Mouse (Mus musculus) yolk sac, embryonic 10.5 days (tissue): Measurements from ENCODE around the gene Wasf1.

Source experiments
- DNase-seq: peaks from one replicate; pipeline ENCODE4 v3.0.0-alpha.2; 2017; ENCODE audit warnings: low spot score

Gene Wasf1

DNA sequence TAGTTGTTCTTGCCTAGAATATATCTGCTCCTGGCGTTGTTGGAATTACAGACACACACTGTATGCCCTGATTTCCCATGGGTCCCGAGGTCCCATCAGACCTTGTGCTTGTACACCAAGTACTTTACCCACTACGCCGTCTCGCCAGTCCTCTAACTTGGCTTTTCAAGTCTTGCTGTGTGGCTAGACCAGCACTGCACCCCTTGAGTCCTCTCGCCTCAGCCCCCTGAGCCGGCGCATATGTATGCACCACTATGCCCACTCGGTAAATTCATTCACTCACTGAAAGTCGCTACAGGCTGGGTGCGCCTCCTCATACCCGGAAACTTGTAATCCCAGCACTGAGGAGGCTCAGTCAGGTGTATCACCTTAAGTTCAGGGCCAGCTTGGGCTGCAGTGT, 12.5 kb downstream of the Wasf1 start:
- DNase-seq = no peak

DNA sequence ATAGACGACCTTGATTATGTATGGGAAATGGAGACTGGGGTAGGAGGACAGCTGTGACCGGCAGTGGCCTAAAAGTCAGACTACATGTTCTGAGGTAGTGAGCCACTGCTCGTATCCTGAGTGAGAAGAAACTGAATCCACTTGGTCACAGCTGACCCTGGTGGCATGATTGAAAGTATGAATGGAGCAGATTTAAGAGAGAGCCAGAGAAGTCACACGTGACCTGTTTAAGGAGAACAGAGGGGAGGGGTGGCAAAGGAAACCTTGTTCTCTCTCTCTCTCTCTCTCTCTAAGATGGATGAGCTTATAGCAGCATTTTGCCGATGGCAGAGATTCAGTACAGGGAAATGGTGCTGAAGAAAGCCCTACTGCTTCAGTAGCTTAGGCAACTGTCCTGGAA, 13.4 kb downstream of the Wasf1 start:
- DNase-seq = no peak

DNA sequence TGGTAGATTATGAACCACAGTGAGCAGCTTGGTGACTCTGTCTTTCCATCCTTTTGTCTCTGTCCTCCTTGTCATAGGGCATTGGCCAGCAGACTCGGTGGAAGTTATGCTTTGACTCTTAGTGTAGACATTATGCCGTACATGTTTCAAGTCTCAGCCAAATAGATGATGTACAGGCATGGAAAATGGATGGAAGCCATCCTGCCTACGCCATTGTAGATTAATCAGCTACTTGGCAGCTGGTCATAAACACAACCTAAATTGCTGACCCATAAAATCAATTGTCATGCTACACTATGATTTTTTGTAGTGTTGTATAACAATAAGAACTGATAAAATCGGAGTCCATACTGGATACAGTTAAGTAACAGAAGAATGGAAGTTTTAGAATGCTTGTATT, 18.5 kb downstream of the Wasf1 start:
- DNase-seq = no peak

- no peak for DNase-seq
Measured at GRCm38 (mm10) chr10:40906131-40906530, 22.9 kb downstream of the Wasf1 start.

DNA sequence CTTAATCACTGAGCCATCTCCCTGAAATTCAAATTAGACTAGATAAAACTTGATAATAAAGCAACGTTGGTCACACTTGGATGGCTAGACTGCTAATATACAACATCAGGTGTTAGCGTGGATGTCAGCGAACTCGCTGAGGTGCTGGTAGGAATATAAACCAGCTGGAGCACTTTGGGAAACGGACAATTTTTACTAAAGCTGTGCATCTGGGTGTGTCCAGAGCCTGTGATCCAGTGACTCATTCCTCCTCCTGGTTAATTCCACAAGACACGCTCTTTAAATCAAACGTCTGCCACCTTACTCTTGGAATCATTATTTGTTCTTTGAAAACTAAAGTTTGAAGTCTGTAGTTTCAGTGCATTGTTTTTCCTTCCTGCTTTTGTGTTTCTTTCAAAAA, 23.5 kb downstream of the Wasf1 start:
- DNase-seq = no peak

DNA sequence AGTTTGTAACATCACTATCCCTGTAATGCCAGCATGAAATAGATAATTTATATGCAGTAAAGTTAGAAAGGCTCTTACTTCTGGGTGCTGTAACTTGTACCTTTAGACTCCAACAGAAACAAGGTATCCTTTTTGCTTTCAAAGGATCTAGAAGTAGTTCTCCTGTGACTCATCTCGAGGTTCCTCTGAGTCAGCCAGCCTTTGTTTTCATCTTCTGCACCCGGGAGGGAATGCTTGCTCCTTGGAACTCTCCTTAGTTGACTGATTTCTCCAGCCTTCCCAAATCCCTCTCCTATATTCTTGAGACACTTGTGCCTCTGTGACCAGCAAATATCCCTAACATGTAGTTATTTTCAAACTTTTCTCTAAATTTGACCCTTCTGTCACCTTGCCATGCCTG, 25.3 kb downstream of the Wasf1 start:
- no peak for DNase-seq

DNA sequence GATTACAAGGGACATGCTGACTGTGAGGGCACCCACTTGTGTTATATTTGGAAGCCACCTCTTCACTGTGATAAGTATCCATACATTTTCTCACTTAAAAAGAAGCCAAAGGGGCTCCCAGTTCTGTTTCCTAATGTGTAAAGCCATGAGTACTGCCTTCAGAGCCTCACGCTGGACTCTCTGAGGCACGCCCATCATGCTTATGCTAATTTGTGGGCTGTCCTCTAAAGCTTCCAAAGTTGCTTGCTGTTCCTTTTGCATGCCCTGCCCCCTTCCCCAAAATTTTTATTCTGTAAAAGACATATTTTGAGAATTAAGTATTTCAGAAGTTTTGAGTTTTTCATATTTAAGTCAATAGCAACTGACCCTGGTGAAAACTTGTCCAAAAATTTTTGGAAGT, 27.5 kb downstream of the Wasf1 start:
- DNase-seq = no peak

DNA sequence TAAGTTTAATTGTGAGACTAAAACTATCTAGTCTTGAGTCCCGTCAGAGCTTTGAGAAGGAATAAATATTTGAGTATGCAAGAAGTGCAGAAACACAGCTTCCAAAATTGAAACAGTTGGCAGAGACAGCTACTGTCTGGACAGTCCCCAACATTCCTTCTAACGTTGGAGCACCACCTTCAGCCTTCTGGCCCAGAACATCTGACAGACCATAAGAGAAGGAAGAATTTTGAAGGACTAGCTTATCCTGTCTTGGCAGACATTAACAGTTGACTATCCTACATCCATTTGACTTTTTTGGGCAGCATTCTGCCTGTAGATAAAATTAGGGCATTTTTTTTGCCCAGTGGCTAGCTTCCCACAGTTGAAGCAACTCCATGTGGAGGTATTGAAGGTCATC, 32.0 kb downstream of the Wasf1 start:
- no peak for DNase-seq

GRCm38 (mm10) chr10:40918669-40919440, 35.6 kb downstream of the Wasf1 start:
- no peak for DNase-seq

DNA sequence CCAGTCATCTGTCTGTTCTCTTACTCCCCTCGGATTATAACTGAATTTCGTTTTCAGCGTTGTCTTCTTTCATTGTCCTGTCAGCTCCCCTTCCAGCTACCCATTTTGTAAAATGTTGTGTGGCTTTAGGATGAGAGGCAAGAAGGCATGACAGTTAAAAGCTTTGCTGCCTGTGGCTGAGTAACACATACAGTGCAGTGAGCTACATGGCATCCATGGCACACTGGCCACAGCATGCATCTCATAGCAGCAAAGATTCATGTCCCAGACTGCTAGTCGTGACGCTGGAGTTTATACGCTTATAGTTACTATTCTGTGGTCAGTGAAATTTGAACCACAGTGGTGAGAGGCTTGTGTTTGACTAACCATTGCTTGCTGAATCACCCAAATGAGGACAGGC, 36.2 kb downstream of the Wasf1 start:
- DNase-seq = no peak

- no peak for DNase-seq
Measured at GRCm38 (mm10) chr10:40932995-40933394, 49.7 kb downstream of the Wasf1 start.

GRCm38 (mm10) chr10:40936160-40936726, 53.0 kb downstream of the Wasf1 start:
- no peak for DNase-seq

GRCm38 (mm10) chr10:40937569-40937968, 54.3 kb downstream of the Wasf1 start:
- DNase-seq = no peak

DNA sequence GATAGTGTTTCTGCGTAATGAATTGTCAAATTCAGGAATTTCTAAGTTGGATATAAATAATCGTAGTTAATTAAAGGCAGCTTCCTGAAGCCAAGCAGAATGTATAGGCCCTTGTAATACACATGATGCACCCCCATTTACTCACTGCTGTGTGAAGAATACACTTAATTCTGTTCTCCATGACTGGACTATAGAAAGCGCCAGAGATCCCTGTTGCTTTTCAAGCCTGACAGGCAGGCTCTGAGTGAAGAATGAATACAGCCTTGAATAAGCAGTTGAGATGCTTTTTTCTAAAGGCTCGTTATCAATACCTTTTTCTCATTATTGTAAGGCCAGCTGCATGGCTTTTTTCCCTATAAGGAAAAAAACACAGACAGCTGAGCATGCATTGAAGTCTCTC, 59.4 kb downstream of the Wasf1 start:
- no peak for DNase-seq

DNA sequence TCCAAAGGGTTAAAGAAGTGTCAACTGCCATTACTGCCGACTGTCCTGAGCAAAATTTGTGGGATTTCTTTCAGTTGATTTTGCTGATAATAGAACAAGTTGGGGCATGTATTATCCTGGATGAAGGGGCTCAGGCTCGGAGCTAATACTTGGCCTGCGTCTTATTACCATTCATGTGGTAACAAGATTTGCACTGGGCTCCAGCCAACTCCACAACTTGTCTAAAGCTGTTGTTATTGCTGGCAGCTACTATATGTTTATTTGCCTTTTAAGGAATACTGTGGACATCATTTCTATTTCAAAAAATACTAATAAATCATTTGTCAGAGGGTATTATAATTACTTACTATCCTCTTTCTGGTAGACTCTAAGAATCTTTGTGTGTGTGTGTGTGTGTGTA, 66.9 kb downstream of the Wasf1 start:
- DNase-seq = no peak

DNA sequence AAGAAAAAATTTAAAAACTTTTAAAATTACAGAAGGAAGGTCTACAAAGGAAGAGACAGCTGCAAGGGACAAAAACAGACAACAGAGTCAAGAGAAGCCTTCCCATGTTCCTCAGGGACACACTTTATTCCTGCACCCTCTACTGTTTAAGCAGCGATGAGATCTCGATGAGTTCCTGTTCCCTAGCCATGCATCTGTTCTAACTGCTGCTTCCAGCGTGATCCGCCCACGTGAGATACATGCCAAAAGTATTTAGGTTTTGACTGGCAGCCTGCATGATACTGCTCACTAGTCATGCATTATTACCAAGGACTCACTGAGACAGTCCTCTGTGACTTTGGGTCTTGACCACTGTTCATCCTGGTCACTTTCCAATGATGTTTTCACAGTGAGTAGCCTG, 72.9 kb downstream of the Wasf1 start:
- DNase-seq = no peak

DNA sequence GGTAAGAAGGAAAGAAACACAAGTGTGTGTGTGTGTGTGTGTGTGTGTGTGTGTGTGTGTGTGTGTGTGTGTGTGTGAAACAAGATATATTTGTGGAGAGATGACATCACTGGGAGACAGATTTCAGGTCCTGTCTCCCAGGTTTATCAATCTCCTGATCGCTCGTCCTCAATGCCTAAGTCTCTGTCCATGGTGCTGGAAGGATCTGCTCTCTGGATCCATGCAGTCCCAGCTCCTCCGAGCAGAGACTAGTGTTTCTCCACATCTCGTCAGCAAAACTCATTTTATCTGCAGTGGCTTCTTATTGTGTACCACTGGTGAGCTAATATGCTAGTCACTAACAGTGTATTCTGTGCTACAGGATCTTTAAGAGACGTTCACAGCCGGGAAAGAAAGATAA, 78.1 kb downstream of the Wasf1 start:
- peak; percentile 26 for DNase-seq

- DNase-seq = no peak
Measured at GRCm38 (mm10) chr10:40962008-40962407, 78.7 kb downstream of the Wasf1 start.

DNA sequence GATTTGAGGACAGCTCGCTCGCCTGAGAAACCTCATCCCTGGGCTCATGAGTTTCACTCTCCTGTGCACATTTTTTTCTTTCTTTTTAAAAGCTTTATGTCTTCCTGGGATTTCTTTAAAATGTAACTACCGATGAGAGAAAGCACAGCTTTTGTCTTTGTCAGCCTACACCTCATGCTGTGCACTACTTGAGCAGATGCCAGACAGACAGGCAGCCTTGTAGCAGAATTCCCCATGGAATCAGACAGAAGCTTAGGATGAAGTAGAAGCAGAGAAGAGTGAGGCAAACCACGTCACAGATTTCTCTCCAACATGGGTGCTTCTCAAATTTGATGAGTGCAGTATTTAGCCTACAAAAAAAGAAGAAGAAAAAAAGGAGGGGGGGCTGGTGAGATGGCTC, 81.3 kb downstream of the Wasf1 start:
- no peak for DNase-seq

DNA sequence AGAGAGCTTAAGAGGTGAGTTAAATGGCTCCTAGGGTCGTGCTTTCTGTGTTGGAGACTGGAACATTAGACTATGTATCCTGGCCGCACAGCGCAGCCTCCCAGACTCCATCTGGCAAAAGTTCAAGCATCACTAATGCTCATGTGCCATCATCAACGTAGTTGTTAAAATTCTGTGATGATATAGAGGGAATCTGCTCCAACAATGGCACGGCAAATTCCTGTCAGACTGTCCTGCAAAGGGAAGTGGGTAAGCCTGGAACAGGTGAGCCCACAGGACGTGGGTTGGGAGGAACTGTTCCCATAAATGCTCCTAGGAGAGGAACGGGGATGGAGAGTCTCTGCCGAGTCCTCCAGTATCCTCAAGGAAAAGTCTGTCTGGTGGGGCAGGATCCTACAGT, 85.3 kb downstream of the Wasf1 start:
- DNase-seq = no peak

- peak; percentile 4 for DNase-seq
Measured at GRCm38 (mm10) chr10:40969372-40970033, 86.2 kb downstream of the Wasf1 start.

DNA sequence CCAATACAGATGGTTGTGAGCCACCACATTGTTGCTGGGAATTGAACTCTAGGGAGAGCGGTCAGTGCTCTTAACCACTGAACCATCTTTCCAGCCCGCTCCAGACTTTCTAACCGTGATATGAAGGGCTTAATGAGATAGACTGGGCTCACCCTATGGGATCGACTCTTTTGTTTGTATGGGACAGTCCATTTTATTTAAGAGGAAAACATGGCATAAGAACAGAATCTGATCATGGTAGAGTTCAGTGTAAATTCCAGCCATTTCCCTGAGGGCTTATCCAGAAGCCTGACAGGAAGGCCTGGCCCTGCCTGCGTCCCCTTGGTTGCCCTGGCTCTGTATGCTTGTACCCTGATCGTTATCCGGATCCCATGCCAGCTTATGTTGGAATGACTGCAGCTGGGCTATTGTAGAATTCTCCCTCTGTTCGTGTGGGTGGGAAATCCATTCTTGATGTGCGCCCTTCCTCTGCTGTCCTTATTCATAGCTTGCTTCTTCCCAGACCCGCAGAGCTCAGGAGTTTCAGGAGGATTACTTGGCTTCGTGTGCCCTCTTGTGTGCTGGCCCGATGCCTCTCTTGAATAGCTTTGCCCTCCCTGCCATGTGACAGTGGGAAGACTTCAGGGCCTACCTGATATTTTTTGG, 87.4 kb downstream of the Wasf1 start:
- DNase-seq = no peak

GRCm38 (mm10) chr10:40971256-40971655, 88.0 kb downstream of the Wasf1 start:
- no peak for DNase-seq
